Mouse (Mus musculus): ENCODE measurements around the gene St3gal2.
"Not testable (repeated sequence)": the region's sequence is repeated elsewhere in the genome, so short reads cannot be mapped to it uniquely, and the experiment has no call there.

The St3gal2 gene

DNA sequence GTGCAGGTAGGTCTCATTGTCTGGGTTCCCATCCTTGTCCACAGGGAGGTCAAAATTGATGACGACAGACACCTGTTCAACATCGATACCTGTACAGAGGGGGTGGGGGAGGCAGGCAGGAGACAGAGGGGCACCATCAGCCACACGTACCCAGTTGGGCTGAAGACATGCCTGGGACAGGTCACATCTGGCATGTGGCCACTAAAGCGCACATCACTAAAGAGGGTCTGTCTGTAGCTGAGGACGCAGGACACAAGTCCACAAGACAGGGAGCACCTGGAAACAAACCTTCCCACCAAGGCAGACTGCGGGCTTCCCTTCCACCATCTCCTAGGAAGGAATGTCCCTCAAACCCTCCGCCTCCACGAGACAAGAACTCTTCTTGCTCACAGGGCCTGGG is 56.8 kb downstream of the St3gal2 start:
- DNase-seq (ENCODE audit: low read depth, low spot score); H3K27me3 ChIP-seq (ENCODE audit: control insufficient read depth, insufficient read depth, low read length, poor library complexity, severe bottlenecking): not testable (repeated sequence)
- H3K36me3 ChIP-seq (ENCODE audit: control insufficient read depth, insufficient read depth, low read length, poor library complexity, severe bottlenecking): peaks cover 12% of the 10 kb centered on the region

DNA sequence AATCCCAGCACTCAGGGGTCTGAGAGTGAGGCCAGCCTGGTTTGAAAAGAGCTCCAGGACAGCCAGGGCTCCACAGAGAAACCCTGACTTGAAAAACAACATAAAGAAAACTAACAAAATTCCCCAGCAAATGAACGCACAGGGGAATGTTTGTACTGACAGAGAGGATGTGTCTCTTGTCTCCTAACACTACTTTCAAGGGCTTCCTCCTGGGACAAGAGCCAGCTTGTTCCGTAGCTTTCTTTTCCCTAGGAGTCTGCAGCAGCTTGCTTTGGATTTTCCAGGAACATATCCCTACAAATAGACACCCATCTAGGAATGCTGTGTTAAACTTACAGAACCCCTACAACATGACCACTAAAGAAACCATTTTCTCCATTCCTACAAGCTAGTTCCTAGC is 58.3 kb downstream of the St3gal2 start:
- H3K27me3 ChIP-seq (ENCODE audit: control insufficient read depth, insufficient read depth, low read length, poor library complexity, severe bottlenecking); DNase-seq (ENCODE audit: low read depth, low spot score): not testable (repeated sequence)
- H3K36me3 ChIP-seq (ENCODE audit: control insufficient read depth, insufficient read depth, low read length, poor library complexity, severe bottlenecking): peaks cover 12% of the 10 kb centered on the region

GRCm38 (mm10) chr8:110981304-110981703 is 61.6 kb downstream of the St3gal2 start:
- Histone ChIP-seq H3K27me3 (ENCODE audit: control insufficient read depth, insufficient read depth, low read length, poor library complexity, severe bottlenecking) (no peaks in the 10 kb centered on the region), H3K36me3 (ENCODE audit: control insufficient read depth, insufficient read depth, low read length, poor library complexity, severe bottlenecking) (peaks cover 9% of the 10 kb centered on the region)
- DNase-seq (ENCODE audit: low read depth, low spot score): no peak

DNA sequence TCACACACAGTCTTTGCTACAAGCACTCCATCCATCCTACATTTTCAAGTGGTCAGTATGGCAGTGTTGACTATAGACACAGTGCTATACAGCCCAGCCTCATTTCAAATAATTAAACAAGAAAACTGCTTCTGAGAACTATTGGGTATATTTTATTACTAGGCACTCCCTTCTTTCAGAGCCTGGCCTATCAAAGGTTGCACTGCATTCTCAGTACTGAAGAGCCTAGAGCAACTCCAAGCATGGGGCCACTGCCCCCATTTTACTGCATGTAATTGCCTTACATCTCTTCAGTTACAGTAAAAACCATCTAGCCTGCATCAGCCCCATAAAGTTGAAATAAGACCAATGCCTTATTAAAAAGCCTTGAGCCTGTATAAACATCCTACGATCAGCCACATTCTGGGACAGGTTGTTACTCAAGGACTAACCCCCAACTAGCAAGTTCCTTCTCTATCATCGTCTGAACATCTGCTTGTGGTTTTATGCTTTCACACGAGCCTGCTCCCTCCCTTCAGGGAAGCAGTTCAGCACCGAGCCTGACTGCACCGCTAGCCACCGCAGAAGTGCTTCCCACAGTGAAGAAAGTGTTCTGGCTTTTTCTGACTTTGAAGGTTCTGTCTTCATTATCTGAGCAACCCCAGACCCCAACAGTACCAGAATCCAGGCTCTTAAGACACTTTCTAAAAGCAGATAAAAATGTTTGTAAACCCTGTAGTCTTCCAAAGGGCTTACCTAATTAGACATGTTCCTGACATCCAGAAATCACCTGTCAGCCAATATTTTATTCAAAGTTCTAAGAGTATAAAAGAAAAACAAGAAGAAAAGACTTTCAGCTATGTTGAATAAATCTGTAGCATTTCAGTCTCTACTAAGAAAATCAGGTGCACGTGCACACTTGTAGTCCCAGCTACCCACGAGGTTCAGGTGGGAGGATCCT is 68.4 kb downstream of the St3gal2 start:
- DNase-seq (ENCODE audit: low read depth, low spot score): peak; percentile 27
- Histone ChIP-seq H3K27me3 (ENCODE audit: control insufficient read depth, insufficient read depth, low read length, poor library complexity, severe bottlenecking) (no peaks in the 10 kb centered on the region), H3K36me3 (ENCODE audit: control insufficient read depth, insufficient read depth, low read length, poor library complexity, severe bottlenecking) (peaks cover 3% of the 10 kb centered on the region)

GRCm38 (mm10) chr8:110990017-110990416 is 70.3 kb downstream of the St3gal2 start:
- no peak for DNase-seq (ENCODE audit: low read depth, low spot score)
- H3K36me3 ChIP-seq (ENCODE audit: control insufficient read depth, insufficient read depth, low read length, poor library complexity, severe bottlenecking): peaks cover 3% of the 10 kb centered on the region

GRCm38 (mm10) chr8:110996641-110997430 is 77.1 kb downstream of the St3gal2 start:
- no peak for DNase-seq (ENCODE audit: low read depth, low spot score)
- H3K27me3 ChIP-seq (ENCODE audit: control insufficient read depth, insufficient read depth, low read length, poor library complexity, severe bottlenecking): no peaks in the 10 kb centered on the region
- peaks cover 1% of the 10 kb centered on the region; the same call in 1 of the 2 replicates for H3K36me3 ChIP-seq (ENCODE audit: control insufficient read depth, insufficient read depth, low read length, poor library complexity, severe bottlenecking)

More at GRCm38 (mm10) chr8:110990017-110990416, 70.3 kb downstream of the St3gal2 start:
- no peaks in the 10 kb centered on the region for H3K27me3 ChIP-seq (ENCODE audit: control insufficient read depth, insufficient read depth, low read length, poor library complexity, severe bottlenecking)

DNA sequence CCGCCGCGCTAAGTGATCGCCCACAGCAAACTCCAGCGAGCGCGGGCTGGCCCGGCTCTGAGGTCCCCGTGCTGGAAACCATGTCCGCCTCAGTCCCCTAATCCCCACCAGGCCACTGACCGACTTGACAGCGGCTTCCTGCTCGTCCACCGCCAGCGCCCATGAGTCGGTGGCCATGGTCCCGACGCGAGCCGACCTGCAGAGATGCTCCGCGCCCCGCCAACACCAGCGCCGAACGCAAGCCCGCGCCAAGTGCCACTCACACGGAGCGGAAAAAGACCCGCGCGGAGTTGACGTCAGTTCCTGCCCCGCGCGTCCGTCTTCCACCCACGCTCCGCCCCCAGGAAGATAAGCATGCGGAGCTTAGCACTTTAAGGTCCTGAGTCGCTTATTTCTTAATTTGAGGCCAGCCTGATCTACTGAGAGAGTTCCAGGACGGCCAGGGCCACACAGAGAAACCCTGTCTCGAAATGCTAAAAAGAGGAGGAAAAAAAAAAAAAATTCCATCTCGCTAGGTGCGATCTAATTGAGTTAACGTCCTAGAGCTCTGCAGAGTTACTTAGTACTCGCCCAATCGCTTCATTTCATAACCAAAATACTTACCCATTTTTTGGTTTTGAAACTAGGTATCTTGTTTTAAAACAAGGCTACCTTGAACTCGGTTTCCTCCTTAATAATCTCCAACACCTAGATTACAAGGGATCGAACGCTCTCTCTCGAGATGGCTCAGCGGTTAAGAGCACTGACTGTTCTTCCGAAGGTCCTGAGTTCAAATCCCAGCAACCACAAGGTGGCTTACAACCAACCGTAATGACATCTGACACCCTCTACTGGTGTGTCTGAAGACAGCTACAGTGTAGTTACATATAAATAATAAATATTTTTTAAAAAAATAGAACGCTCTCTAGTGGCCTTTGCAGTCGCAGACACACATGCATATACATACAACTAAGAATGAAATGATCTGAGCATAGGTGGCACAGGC is 78.1 kb downstream of the St3gal2 start, which contains the start of gene Ddx19a:
Gene Ddx19a, minus strand, starts transcription at position 254 of the 985 bp plus-strand sequence.
- peak; percentile 91 for DNase-seq (ENCODE audit: low read depth, low spot score)
- no peaks in the 10 kb centered on the region for H3K27me3 ChIP-seq (ENCODE audit: control insufficient read depth, insufficient read depth, low read length, poor library complexity, severe bottlenecking)
- H3K36me3 ChIP-seq (ENCODE audit: control insufficient read depth, insufficient read depth, low read length, poor library complexity, severe bottlenecking): no peaks in the 10 kb centered on the region

GRCm38 (mm10) chr8:111010230-111010991 is 90.7 kb downstream of the St3gal2 start:
- H3K27me3 ChIP-seq (ENCODE audit: control insufficient read depth, insufficient read depth, low read length, poor library complexity, severe bottlenecking); H3K36me3 ChIP-seq (ENCODE audit: control insufficient read depth, insufficient read depth, low read length, poor library complexity, severe bottlenecking); DNase-seq (ENCODE audit: low read depth, low spot score): not testable (repeated sequence)
